Mouse (Mus musculus): ENCODE measurements around the gene Arl2bp. TPM values are rescaled to one million over a fixed set of nuclear protein-coding genes. Genes with fewer than 3 reads are reported as not detected.
A peak's percentile ranks its signal among the peaks of the same experiment; 100 is the strongest.

Gene Arl2bp
- polyA plus RNA-seq, 1 experiment from 2014 or later: 103 TPM

DNA sequence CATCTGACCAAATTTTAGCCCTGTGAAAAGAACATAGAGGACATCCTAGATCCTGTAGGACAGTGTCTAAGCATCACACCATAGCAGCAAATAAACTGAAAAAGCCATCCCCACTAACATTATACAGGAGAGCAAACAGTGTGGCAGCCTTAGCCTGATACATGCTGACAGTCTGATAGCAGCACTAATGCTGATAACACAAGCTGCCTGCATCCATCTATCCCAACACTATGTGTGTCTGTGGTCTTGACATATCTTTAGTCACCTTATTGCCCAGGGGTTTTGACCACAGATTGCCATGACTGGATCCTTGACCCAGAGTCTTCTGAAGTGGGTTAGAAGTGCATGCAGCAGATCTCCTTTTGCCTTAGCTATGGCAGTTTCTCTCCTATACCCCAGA is 11.4 kb upstream of the Arl2bp start:
- DNase-seq (ENCODE audit: low read depth, low spot score) (no peak), ATAC-seq (no peak)
- ChIA-PET CTCF (interaction anchor here (1.1 to 1.4 kb wide), 2 partner anchors 9 to 10 kb away, joined by 3 read pairs; no protein-coding TSS in a partner anchor), POLR2A (no interaction called here)
- in situ Hi-C loops (cut with MboI; ENCODE audit: low pct_unique_long_range_greater_than_20kb): no loop called here
- H3K27me3 ChIP-seq: no peaks in the 10 kb centered on the region
- TF ChIP-seq CTCF (IDR thresholded peaks at IDR 0.05): no peak

DNA sequence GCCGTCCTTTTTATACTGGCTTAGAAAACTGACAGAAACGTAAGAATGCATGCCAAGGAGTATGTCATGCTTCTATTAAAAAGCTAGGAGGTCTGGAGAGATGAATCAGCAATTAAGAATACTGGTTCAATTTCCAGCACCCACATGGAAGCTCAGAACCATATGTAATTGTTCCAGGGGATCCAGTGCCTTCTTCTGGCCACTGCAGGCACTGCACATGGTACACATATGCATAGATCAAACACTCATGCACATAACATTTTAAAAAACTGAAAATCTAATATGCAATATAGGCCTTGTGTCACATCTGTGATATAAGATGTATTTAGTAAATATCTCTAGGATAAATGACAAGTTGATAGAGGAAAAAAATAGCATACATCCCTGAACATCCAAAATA is 8.4 kb upstream of the Arl2bp start:
- no peak for ATAC-seq
- ChIA-PET POLR2A (no interaction called here), CTCF (interaction anchor here (0.7 to 1.7 kb wide), 3 partner anchors 12 to 28 kb away, joined by 3 to 4 read pairs (median 4); no protein-coding TSS in a partner anchor)
- peak; percentile 57 for TF ChIP-seq CTCF (IDR thresholded peaks at IDR 0.05)
- DNase-seq (ENCODE audit: low read depth, low spot score): no peak
- H3K27me3 ChIP-seq: no peaks in the 10 kb centered on the region
- in situ Hi-C loops (cut with MboI; ENCODE audit: low pct_unique_long_range_greater_than_20kb): no loop called here

DNA sequence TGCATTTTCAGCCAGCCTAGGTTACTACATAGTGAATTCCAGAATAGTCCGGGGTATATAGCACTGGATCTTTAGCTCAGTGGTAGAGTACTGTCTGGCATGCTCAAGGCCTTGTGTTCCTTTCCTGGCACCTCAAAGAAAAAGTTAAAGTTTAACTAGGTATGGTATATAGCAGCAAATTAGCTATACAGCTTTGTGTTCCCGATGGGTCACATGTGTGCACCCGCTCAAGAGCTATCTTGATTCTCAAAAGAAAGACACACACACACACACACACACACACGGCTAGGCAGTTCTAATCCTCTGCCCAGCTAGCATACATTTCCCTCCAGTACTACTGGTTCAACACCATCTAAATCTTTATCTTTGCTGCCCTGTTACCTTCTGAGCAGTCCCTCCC is 6.0 kb upstream of the Arl2bp start:
- in situ Hi-C loops (cut with MboI; ENCODE audit: low pct_unique_long_range_greater_than_20kb): no loop called here
- ATAC-seq (no peak), DNase-seq (ENCODE audit: low read depth, low spot score) (no peak)
- no peaks in the 10 kb centered on the region for H3K27me3 ChIP-seq
- no peak for TF ChIP-seq CTCF (IDR thresholded peaks at IDR 0.05)
- ChIA-PET CTCF (no interaction called here), POLR2A (interaction anchor here (0.6 kb wide), 1 partner anchor 26 kb away, joined by 3 read pairs; no protein-coding TSS in a partner anchor)

DNA sequence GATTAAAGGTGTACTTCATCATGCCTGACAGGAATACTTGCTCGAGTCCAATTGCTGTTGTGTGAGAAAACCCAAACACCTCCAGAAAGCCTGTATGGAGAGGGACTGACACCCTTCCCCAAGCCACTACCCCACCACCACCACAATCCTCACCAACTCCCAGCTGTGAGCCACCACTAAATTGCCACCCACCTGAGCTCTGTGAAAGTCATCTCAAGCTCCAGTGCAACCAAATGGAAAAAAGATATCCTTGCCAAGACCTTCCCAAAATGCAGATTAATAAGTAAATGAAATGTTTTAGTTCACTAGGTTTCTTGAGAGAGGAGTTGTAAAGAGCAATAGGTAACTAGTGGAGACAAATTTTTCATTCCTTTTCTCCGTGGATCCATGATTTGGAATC is 1.7 kb upstream of the Arl2bp start:
- DNase-seq (ENCODE audit: low read depth, low spot score) (no peak), ATAC-seq (no peak)
- no peaks in the 10 kb centered on the region for H3K27me3 ChIP-seq
- in situ Hi-C loops (cut with MboI; ENCODE audit: low pct_unique_long_range_greater_than_20kb): no loop called here
- ChIA-PET POLR2A (no interaction called here), CTCF (interaction anchor here (0.8 kb wide), 1 partner anchor 8 kb away, joined by 4 read pairs; no protein-coding TSS in a partner anchor)
- no peak for TF ChIP-seq CTCF (IDR thresholded peaks at IDR 0.05)

DNA sequence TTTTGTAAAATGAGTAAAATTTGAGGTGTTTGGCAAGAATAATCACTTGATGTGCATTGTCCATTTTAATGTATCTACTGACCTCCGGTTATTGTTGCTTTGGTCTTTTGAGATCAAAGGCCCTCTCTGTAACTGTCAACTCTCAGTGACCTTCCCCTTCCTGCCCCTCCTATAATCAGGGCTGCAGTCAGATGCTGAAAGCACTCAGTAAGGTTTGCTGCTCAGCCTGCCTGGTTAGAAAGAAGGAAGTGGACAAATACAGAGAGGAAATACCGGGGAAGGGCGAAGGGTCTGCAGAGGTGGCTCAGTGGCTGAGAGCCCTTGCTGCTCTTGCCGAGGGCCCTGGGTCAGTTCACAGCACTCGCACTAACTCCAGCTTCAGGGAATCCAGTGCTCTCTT is 8.0 kb downstream of the Arl2bp start:
- ChIA-PET CTCF (no interaction called here), POLR2A (no interaction called here)
- in situ Hi-C loops (cut with MboI; ENCODE audit: low pct_unique_long_range_greater_than_20kb): no loop called here
- no peak for ATAC-seq
- no peak for DNase-seq (ENCODE audit: low read depth, low spot score)
- no peaks in the 10 kb centered on the region for H3K27me3 ChIP-seq
- TF ChIP-seq CTCF (IDR thresholded peaks at IDR 0.05): no peak

DNA sequence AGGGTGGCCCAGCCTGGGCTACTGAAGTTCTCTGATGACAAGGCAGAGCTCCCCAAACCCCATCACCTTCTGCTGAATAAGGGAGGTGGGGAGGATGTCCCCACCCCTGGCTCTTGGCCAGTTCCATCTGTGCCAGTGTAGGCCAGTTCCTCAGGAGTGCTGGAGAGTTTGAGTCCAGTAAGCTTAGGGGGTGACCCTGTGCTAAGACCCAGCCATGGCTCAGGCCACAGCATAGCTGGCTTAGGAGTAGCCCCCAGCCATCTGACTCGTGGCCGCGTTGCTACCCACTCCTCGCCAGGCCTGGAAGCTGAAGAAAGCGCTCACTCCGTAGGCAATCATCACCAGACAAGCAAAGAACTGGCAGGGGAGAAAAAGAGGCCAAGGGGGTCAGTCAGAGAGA is 9.5 kb downstream of the Arl2bp start:
- CTCF ChIA-PET: no interaction called here

DNA sequence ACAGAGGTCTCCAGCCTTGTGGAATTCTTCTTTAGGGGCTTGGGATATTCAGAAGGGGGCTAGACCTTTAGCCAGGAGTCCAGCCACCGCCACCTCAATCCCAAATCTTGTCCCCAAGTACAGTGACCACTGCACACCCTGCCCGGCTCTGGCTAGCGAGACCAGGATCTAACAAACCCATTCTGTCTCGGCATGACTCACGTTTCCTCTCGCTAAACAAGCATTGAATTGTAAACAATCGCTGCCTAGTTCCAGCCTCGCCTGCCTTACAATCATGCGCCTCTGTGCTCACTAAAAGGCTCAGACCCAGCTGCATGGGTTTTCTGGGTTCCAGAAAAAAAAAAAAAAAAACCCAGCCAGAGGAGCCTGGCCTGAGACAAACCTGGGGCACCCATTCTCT is 12.2 kb downstream of the Arl2bp start:
- ChIA-PET POLR2A (no interaction called here), CTCF (interaction anchor here (1.2 to 1.9 kb wide), 3 partner anchors 24 to 187 kb away, joined by 3 to 7 read pairs (median 5); no protein-coding TSS in a partner anchor)
- no peak for ATAC-seq
- H3K27me3 ChIP-seq: no peaks in the 10 kb centered on the region
- DNase-seq (ENCODE audit: low read depth, low spot score): no peak
- no peak for TF ChIP-seq CTCF (IDR thresholded peaks at IDR 0.05)
- in situ Hi-C loops (cut with MboI; ENCODE audit: low pct_unique_long_range_greater_than_20kb): no loop called here

More for the DNA sequence above, 9.5 kb downstream of the Arl2bp start:
- ATAC-seq (no peak), DNase-seq (ENCODE audit: low read depth, low spot score) (no peak)
- no peaks in the 10 kb centered on the region for H3K27me3 ChIP-seq
- POLR2A ChIA-PET: no interaction called here
- in situ Hi-C loops (cut with MboI; ENCODE audit: low pct_unique_long_range_greater_than_20kb): no loop called here
- TF ChIP-seq CTCF (IDR thresholded peaks at IDR 0.05): no peak

DNA sequence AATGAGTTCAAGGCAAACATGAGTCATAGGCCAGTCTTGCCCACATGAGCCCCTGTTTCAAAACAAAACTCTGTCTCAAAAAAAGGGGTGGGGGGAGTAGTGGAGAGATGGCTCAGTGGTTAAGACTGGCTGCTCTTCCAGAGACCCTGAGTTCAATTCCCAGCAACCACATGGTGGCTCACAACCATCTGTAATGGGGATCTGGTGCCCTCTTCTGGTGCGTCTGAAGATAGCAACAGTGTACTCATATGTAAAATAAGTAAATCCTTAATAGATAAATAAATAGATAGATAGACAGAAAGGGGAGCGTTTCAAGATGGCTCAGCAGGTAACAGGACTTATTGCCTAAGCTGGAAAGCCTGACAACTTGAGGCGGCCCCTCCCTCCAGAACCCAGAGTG is 14.0 kb downstream of the Arl2bp start:
- DNase-seq (ENCODE audit: low read depth, low spot score) (no peak), ATAC-seq (no peak)
- CTCF ChIA-PET: interaction anchor here (0.7 kb wide), 1 partner anchor 96 kb away, joined by 3 read pairs; no protein-coding TSS in a partner anchor
- H3K27me3 ChIP-seq: no peaks in the 10 kb centered on the region
- in situ Hi-C loops (cut with MboI; ENCODE audit: low pct_unique_long_range_greater_than_20kb): loop anchor here (10.0 kb wide), 1 partner anchor 346 kb away; no protein-coding TSS in a partner anchor
- POLR2A ChIA-PET: no interaction called here
- no peak for TF ChIP-seq CTCF (IDR thresholded peaks at IDR 0.05)

DNA sequence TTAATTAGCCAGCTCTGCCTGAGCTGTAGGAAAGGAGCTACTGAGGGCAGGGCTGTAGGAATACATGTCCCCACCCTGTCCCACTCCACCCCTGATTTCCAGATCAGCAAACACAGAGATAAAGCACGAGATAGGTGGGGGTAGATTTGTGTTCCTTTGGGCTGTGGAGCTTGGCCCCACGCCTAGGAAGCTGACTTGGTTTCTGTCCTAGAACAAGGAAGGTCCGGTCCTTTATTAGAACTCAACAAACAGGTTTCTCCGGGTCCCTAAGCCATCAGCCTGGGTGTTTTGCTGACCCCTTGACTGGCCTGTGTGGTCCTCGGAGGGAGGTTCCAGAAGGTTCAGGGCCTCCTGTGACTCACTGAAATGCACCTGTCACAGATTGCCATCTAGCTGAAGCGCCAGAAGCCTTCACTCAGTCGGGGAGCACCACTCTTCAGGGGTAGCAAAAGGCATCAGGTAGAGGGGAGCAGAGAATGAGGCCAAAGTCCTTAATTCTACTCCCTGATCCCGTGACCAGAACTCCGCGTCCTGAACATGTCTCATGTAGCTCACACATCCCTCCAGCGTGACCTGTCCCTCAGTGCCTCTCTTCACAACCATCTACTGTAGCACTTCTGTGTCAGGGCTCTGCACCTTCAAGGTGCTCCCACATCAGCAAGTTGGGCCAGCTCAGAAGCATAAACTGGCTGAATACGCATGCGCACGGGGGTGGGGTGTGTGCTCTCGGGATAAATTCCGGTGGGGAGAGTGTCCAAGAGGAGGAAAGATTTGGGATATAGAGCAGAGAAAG is 16.5 kb downstream of the Arl2bp start:
- no peak for DNase-seq (ENCODE audit: low read depth, low spot score)
- ChIA-PET CTCF (no interaction called here), POLR2A (no interaction called here)
- no peak for TF ChIP-seq CTCF (IDR thresholded peaks at IDR 0.05)
- in situ Hi-C loops (cut with MboI; ENCODE audit: low pct_unique_long_range_greater_than_20kb): loop anchor here (10.0 kb wide), 1 partner anchor 348 kb away; no protein-coding TSS in a partner anchor
- ATAC-seq: no peak
- no peaks in the 10 kb centered on the region for H3K27me3 ChIP-seq

DNA sequence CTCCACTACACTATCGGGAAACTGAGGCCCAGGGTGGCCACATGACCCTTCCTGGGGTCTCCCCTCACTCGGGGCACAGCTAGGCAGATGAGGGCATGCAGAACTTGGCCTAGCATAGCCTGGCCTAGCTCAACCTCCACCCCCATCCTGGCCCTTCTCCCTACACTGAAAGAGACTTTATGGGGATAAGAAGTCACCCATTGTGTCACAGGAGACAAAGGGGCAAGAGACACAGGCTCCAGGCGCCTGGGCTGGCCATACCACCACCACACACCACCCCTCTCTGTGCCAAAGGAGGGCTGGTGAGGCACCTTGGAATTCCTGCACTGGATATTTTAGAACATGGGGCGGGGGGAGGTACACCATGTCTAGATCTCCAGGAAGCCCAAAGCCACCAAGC is 17.9 kb downstream of the Arl2bp start:
- DNase-seq (ENCODE audit: low read depth, low spot score): no peak
- no peak for ATAC-seq
- H3K27me3 ChIP-seq: no peaks in the 10 kb centered on the region
- CTCF ChIA-PET: no interaction called here
- POLR2A ChIA-PET: no interaction called here
- in situ Hi-C loops (cut with MboI; ENCODE audit: low pct_unique_long_range_greater_than_20kb): loop anchor here (10.0 kb wide), 1 partner anchor 349 kb away; no protein-coding TSS in a partner anchor
- TF ChIP-seq CTCF (IDR thresholded peaks at IDR 0.05): no peak

DNA sequence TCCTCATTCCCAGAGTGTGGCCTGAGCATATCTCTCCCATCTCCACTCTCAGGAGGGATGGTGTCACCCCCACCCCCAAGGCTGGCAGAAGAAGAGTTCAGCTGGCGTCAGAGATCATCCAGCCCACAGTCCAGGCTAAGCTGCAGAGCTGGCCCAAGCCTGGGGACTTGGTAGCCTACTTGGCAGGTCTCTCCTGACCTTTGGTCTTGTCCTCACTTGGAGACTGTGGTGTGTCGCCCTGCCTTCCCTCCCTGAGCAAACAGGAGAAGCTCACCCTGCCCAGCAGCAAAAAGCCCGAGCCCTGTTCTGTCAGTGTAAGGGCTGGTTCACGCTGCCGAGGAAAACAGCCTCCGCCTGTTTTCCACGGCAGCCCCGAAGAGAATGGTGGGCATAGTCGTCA is 19.6 kb downstream of the Arl2bp start:
- DNase-seq (ENCODE audit: low read depth, low spot score): no peak
- H3K27me3 ChIP-seq: no peaks in the 10 kb centered on the region
- in situ Hi-C loops (cut with MboI; ENCODE audit: low pct_unique_long_range_greater_than_20kb): loop anchor here (5.0 to 10.0 kb wide), 2 partner anchors 94 to 351 kb away; no protein-coding TSS in a partner anchor
- no peak for ATAC-seq
- TF ChIP-seq CTCF (IDR thresholded peaks at IDR 0.05): no peak
- ChIA-PET CTCF (interaction anchor here (1.4 to 1.6 kb wide), 3 partner anchors 18 to 128 kb away, joined by 3 to 4 read pairs (median 4); no protein-coding TSS in a partner anchor), POLR2A (no interaction called here)

All from Patski (cell line).